8 mouse cellular contexts compared by ENCODE assay signal in genomic region chr6:128411115-128411514, GRCm38 (mm10). TPM values are rescaled to one million over a fixed set of nuclear protein-coding genes. Genes with fewer than 3 reads are reported as not detected.
DNase-seq lines count a peak whose midpoint lies in the region; ATAC-seq and TF ChIP-seq lines count a peak whose summit lies in the region.

No protein-coding gene starts in this region.

- H3K9me3 ChIP-seq in heart, embryonic 10.5 days: no peaks in the 10 kb centered on the region
- H3K9me3 ChIP-seq in liver, embryonic 12.5 days (replicated peaks): no peaks in the 10 kb centered on the region
- no peaks in the 10 kb centered on the region for H3K9me3 ChIP-seq in stomach, postnatal 0 days (ENCODE audit: control insufficient read depth, low read length)

- H3K27me3 ChIP-seq in heart, embryonic 10.5 days (ENCODE audit: insufficient read depth, poor library complexity, severe bottlenecking): no peaks in the 10 kb centered on the region
- H3K27me3 ChIP-seq in liver, embryonic 12.5 days (replicated peaks): no peaks in the 10 kb centered on the region
- no peaks in the 10 kb centered on the region for H3K27me3 ChIP-seq in stomach, postnatal 0 days (ENCODE audit: control insufficient read depth, insufficient read depth, low read length)

- DNase-seq in CD4-positive helper T cell, adult 2 months (ENCODE audit: low read depth, low spot score): peak; percentile 70
- peak; percentile 75 for DNase-seq in adrenal gland, adult 2 months
- DNase-seq in embryo, embryonic 11 days: peak; percentile 66
- peak; percentile 85 for DNase-seq in heart, embryonic 10.5 days (ENCODE audit: low spot score)
- DNase-seq in kidney, postnatal 10 days: peak; percentile 86
- peak; percentile 83 for DNase-seq in neural tube, embryonic 10.5 days (ENCODE audit: extremely low spot score, low spot score)
- DNase-seq in stomach, postnatal 0 days (ENCODE audit: low spot score): peak; percentile 80

- no peaks in the 10 kb centered on the region for H3K4me1 ChIP-seq in heart, embryonic 10.5 days
- no peaks in the 10 kb centered on the region for H3K4me1 ChIP-seq in liver, embryonic 12.5 days
- no peaks in the 10 kb centered on the region for H3K4me1 ChIP-seq in stomach, postnatal 0 days (replicated peaks; ENCODE audit: control insufficient read depth, insufficient read depth)

- peaks cover 92% of the 10 kb centered on the region for H3K36me3 ChIP-seq in heart, embryonic 10.5 days
- H3K36me3 ChIP-seq in liver, embryonic 12.5 days: peaks cover 85% of the 10 kb centered on the region
- peaks cover 19% of the 10 kb centered on the region for H3K36me3 ChIP-seq in stomach, postnatal 0 days (ENCODE audit: control insufficient read depth, insufficient read depth, low read length)

- WGBS in heart, embryonic 10.5 days: 19% methylated on average over 3 of the region's 3 CpGs
- WGBS in liver, embryonic 12.5 days (ENCODE audit: insufficient replicate concordance): 15% methylated on average over 3 of the region's 3 CpGs
- 15% methylated on average over 3 of the region's 3 CpGs for WGBS in stomach, postnatal 0 days

- no peak for TF ChIP-seq EP300 in stomach, postnatal 0 days (optimal IDR thresholded peaks at IDR 0.05)

- no peak overlapping the region for H3K4me3 ChIP-seq in heart, embryonic 10.5 days
- no peak overlapping the region for H3K4me3 ChIP-seq in liver, embryonic 12.5 days
- no peak overlapping the region for H3K4me3 ChIP-seq in stomach, postnatal 0 days (ENCODE audit: low read depth, low read length)

- no peak overlapping the region for H3K27ac ChIP-seq in heart, embryonic 10.5 days
- no peak overlapping the region for H3K27ac ChIP-seq in liver, embryonic 12.5 days
- H3K27ac ChIP-seq in stomach, postnatal 0 days (replicated peaks): no peak overlapping the region

- H3K4me2 ChIP-seq in liver, embryonic 12.5 days: no peak overlapping the region
- H3K4me2 ChIP-seq in stomach, postnatal 0 days (replicated peaks; ENCODE audit: low read depth): no peak overlapping the region

- no peak overlapping the region for H3K9ac ChIP-seq in liver, embryonic 12.5 days
- H3K9ac ChIP-seq in stomach, postnatal 0 days (ENCODE audit: low read length): no peak overlapping the region

- peak; percentile 94 for TF ChIP-seq CTCF in stomach, postnatal 0 days (IDR thresholded peaks at IDR 0.05; ENCODE audit: low read depth)

- ATAC-seq in liver, embryonic 12.5 days: 0 out of 2 replicates have a peak, but pooled peaks have one; percentile 35
- 0 out of 2 replicates have a peak, but pooled peaks have one; percentile 41 for ATAC-seq in stomach, postnatal 0 days (ENCODE audit: low FRiP score, low TSS enrichment)

RNA-seq across cellular contexts. Expression of gene Nrip2, which starts 12.0 kb away (rescaled TPM):
- total RNA-seq in adrenal gland, adult 2 months (2021): 1 to 10 TPM; 2.1 to 2.5 TPM
- polyA plus RNA-seq in adrenal gland, adult 2 months (2012; rRNA removed): 2.6 and 3.9 TPM in 2 replicates
- polyA plus RNA-seq in heart, embryonic 10.5 days (2016; fragmentation: Nextera tagmentation; extraction: Ambion mirVana): 2.1 and 2.4 TPM in 2 replicates
- 1.3 and 1.6 TPM in 2 replicates for polyA plus RNA-seq in liver, embryonic 12.5 days (2016; fragmentation: Nextera tagmentation; extraction: Ambion mirVana)
- polyA plus RNA-seq in stomach, postnatal 0 days (2015; fragmentation: Nextera tagmentation; extraction: Ambion mirVana): 2.2 and 3.4 TPM in 2 replicates

RNA-seq across cellular contexts. Expression of gene Itfg2, which starts 13.6 kb away (rescaled TPM):
- 10 to 100 TPM; 28.6 to 32.8 TPM for total RNA-seq in adrenal gland, adult 2 months (2021)
- 31.7 and 40.3 TPM in 2 replicates for polyA plus RNA-seq in adrenal gland, adult 2 months (2012; rRNA removed)
- polyA plus RNA-seq in heart, embryonic 10.5 days (2016; fragmentation: Nextera tagmentation; extraction: Ambion mirVana): 36.9 and 37.1 TPM in 2 replicates
- polyA plus RNA-seq in liver, embryonic 12.5 days (2016; fragmentation: Nextera tagmentation; extraction: Ambion mirVana): 18.5 and 20.3 TPM in 2 replicates
- polyA plus RNA-seq in stomach, postnatal 0 days (2015; fragmentation: Nextera tagmentation; extraction: Ambion mirVana): 13.6 and 14.8 TPM in 2 replicates

RNA-seq across cellular contexts. Expression of gene Fkbp4, which starts 27.4 kb away (rescaled TPM):
- total RNA-seq in adrenal gland, adult 2 months (2021): 100 to 1,000 TPM; 229 to 272 TPM
- 187 and 202 TPM in 2 replicates for polyA plus RNA-seq in adrenal gland, adult 2 months (2012; rRNA removed)
- polyA plus RNA-seq in heart, embryonic 10.5 days (2016; fragmentation: Nextera tagmentation; extraction: Ambion mirVana): 362 and 541 TPM in 2 replicates
- polyA plus RNA-seq in liver, embryonic 12.5 days (2016; fragmentation: Nextera tagmentation; extraction: Ambion mirVana): 332 and 346 TPM in 2 replicates
- 180 TPM in 2 replicates for polyA plus RNA-seq in stomach, postnatal 0 days (2015; fragmentation: Nextera tagmentation; extraction: Ambion mirVana)

RNA-seq across cellular contexts. Expression of gene Gm44596, which starts 35.8 kb away (rescaled TPM):
- total RNA-seq in adrenal gland, adult 2 months (2021): not detected
- 0.30 TPM in 1 of 2 replicates, not detected in the other for polyA plus RNA-seq in adrenal gland, adult 2 months (2012; rRNA removed)
- polyA plus RNA-seq in heart, embryonic 10.5 days (2016; fragmentation: Nextera tagmentation; extraction: Ambion mirVana): not detected in 2 replicates
- not detected in 2 replicates for polyA plus RNA-seq in liver, embryonic 12.5 days (2016; fragmentation: Nextera tagmentation; extraction: Ambion mirVana)
- not detected in 2 replicates for polyA plus RNA-seq in stomach, postnatal 0 days (2015; fragmentation: Nextera tagmentation; extraction: Ambion mirVana)

RNA-seq across cellular contexts. Expression of gene Tex52, which starts 35.9 kb away (rescaled TPM):
- not detected for total RNA-seq in adrenal gland, adult 2 months (2021)
- polyA plus RNA-seq in adrenal gland, adult 2 months (2012; rRNA removed): not detected in 2 replicates
- 0.29 TPM in 1 of 2 replicates, not detected in the other for polyA plus RNA-seq in heart, embryonic 10.5 days (2016; fragmentation: Nextera tagmentation; extraction: Ambion mirVana)
- not detected in 2 replicates for polyA plus RNA-seq in liver, embryonic 12.5 days (2016; fragmentation: Nextera tagmentation; extraction: Ambion mirVana)
- polyA plus RNA-seq in stomach, postnatal 0 days (2015; fragmentation: Nextera tagmentation; extraction: Ambion mirVana): 0.10 and 0.18 TPM in 2 replicates
